Mouse (Mus musculus): ENCODE measurements around the gene Tln1.
"Not testable (repeated sequence)": the region's sequence is repeated elsewhere in the genome, so short reads cannot be mapped to it uniquely, and the experiment has no call there.

The Tln1 gene

GRCm38 (mm10) chr4:43578376-43579204 is 16.1 kb upstream of the Tln1 start, which contains the start of the genes Rgp1 and Gba2:
Gene Rgp1, plus strand, starts transcription at chr4:43578715.
Gene Gba2, minus strand, starts transcription at chr4:43578873.
- DNase-seq (ENCODE audit: low read depth, low spot score) = peak; percentile 96

DNA sequence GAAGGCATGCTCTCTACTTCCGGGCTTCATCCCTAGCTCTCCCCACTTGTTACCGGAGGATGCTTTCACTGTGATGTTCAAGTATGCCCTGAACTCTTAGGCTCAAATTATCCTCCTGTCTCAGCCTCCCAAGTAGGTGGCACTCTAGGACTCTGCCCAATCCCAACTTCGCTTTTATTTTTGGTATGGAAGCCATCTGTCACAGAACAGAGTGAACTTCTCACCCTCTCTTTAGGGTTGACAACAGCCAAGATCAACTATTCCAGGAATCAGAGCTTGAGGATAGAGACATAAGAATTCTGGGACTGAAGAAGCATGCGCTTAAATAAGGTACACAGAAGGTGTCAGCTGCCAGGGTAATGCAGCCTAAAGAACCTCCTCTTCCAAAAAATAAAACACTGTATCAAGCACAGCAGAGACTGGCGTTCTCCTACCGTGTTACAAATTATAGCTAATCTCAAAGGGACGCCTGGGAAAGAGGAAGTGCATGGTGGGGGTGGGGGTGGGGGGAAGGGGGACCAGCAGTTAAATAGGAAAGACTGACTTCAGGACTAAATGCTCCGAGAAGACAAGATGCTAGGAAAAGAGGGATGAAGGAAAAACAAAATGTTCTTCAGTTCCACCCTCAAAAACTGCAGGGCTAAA is 14.9 kb upstream of the Tln1 start:
- DNase-seq (ENCODE audit: low read depth, low spot score) = no peak

- peak; percentile 69 for DNase-seq (ENCODE audit: low read depth, low spot score)
Observed at GRCm38 (mm10) chr4:43575356-43575755, 12.9 kb upstream of the Tln1 start.

DNA sequence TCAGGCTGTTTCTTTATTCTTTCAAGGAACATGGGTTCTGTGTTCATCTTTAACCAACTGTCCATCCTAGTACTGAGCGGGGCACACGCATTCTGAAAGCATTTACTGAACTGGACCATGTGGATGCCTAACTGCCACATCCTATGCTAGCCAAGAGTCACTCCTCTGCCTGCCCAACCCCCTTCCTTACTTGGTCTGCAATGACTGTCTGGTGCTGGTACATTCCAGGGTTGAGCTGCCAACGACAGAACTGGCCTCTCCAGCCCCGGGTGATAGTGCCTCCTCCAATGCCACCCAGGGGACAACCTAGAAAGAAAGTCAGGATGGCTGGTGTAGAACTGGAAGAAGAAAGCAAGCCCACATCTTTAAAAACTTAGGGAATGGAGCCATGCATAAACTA is 11.1 kb upstream of the Tln1 start:
- DNase-seq (ENCODE audit: low read depth, low spot score) = no peak

GRCm38 (mm10) chr4:43571395-43572045 is 9.0 kb upstream of the Tln1 start:
- no peak for DNase-seq (ENCODE audit: low read depth, low spot score)

DNA sequence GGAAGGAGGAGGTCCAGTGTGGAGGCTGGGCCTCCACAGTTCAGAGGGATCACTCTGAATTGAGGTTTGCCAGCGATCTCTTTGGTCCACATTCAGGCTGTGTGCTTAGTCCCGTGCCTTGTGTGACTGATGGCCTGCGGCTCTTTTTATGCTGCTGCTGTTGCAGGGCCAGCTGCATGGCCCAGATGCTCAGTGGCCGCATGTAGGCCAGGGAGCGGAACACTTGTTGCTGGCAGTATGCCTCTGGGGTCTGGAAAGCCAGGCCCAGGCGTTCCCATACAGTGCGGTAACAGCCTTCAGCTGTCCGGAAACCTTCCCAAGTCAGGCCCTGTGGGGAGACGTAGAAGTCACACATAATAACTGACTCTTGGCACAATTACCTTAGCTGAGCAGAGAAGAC is 4.6 kb upstream of the Tln1 start:
- no peak for DNase-seq (ENCODE audit: low read depth, low spot score)

DNA sequence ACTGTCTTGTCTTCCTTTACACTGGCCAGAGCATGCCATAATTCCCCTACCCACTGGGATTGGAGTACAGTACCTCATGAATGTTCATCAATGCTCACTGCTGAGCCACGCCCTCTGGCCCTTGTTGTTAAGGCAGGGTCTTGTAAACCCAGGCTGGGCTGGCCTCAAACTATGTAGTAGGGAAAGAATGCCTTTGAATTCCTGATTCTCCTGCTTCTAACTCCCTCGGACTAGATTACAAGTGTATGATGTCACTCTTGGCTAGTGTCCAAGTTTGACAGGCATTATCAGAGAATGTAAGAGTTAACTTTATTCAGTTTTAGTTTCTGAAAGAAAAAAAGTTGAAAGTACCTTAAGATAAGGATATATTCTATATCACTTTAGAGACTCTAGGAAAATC is 1.7 kb upstream of the Tln1 start:
- peak; percentile 85 for DNase-seq (ENCODE audit: low read depth, low spot score)

DNA sequence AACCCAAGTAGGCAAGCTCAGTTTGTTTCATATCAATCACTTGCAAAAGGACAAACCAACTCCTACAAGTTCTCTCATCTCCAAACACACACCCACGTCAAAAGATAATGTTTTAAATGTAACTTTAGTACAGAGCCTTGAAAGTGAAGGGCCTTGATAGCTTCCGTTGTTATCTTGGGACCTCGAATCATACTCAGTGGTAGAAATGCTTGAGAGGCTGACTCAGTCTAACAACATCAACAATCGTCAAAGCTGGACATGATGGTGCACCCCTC is 1.0 kb upstream of the Tln1 start:
- DNase-seq (ENCODE audit: low read depth, low spot score) = no peak

GRCm38 (mm10) chr4:43562769-43563600 is 494 bp upstream of the Tln1 start:
- DNase-seq (ENCODE audit: low read depth, low spot score) = peak; percentile 62

DNA sequence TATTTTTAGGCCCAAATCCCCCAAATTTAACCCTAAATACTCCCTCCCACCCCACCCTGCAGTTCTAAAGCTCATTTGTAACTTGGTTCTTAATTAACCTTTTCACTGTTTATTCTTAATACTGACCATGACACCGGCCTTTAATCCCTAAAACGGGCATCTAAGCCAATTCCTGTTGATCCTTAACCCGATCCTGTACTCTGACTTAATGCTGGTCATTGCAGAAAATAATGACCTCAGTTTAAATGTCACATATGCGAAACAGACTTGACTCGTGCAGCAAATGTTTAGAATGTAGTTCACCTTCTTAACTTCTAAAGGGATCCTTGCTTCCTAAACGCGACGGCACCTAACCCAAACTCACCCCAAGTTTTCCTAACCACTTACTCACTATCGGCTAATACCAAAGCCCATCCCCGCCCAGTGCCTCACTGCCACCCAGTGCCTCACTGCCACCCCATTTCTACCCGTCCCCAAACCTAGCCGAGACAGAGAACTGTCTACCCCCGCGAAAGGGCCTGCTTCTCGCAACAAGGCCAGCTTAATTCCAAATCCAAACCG is 975 bp downstream of the Tln1 start:
- DNase-seq (ENCODE audit: low read depth, low spot score) = no peak

DNA sequence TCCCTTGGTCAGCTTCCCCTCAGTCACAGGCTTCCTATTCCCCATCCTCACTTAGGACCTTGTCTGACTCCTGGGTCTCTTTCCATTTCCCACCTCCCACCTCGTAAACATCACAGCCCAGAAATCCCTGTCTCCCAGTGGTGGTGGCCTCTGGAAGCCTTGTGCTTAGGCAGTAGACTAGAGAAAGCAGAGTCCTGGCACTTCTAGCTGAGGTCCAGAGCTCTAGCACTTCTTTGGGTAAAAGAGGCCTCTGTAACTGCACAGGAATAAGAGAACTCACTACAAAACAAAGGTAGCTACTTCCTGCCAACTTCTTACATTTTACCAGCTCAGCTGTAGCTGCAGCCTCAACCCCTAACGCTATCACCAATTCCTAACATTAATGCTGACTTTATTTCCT is 1.5 kb downstream of the Tln1 start:
- DNase-seq (ENCODE audit: low read depth, low spot score) = no peak

GRCm38 (mm10) chr4:43560243-43560611 is 2.3 kb downstream of the Tln1 start:
- DNase-seq (ENCODE audit: low read depth, low spot score) = no peak

DNA sequence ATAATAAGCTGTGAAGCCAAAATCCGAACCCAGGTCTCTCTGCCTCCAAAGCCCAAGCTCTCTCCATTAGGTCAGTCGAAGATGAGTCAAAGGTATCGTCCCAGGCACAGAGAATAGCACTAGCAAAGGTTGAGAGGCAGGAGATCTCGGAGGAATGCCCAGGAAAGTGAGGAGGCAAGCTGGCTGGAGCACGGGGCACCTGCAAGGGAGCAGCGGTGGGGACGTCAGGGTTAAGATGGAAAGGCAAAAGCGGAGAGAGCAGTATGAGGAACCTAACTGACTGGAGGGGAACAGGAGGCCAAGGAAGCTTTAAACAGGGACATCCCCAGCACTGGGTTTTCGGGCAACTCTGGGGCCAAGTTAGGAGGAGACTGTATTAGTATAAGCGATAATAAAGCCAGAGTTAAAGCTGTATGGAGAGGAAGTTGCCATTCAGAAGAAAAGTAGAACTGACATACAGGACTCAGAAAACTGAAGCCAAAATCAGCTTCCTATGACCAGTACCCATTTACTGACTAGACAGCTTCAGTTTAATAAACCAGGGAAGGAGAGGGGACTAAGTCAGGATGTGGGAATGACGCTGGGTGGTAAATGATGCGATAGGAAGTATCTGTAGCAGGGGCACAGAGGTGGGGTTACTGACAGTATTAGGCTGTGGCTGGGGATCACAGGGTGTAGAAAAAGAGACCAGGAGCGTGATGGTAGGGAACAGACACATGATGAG is 2.8 kb downstream of the Tln1 start:
- no peak for DNase-seq (ENCODE audit: low read depth, low spot score)

GRCm38 (mm10) chr4:43558631-43559356 is 3.7 kb downstream of the Tln1 start:
- DNase-seq (ENCODE audit: low read depth, low spot score) = peak; percentile 77

DNA sequence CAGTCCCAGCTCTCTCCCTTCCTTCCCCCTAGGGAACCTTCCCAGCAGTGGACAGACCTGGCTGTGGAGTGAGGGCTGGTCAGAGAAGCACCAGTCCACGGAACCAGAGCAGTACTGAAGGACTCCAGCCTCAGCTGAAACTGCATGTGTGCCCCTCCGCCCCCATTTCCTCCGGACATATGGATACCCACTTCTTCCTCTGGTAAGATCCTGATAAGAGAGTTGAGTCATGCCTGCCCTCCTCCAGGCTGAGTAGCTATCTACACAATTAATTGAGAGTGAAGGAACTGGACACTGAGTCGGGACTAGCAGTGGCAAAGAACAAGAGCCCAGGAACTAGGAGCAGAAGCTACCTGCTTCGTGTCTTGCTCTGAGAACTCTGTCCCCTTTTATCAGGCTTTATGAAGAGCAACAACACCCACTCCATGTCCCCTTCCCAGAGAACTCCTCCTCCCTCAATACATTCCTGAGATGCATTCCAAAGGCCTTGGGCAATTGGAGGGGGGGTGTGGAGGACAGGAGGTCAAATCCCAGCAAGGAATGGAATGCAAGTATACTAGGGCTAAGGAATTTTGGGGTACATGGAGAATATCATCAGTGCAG is 4.4 kb downstream of the Tln1 start:
- peak; percentile 88 for DNase-seq (ENCODE audit: low read depth, low spot score)

DNA sequence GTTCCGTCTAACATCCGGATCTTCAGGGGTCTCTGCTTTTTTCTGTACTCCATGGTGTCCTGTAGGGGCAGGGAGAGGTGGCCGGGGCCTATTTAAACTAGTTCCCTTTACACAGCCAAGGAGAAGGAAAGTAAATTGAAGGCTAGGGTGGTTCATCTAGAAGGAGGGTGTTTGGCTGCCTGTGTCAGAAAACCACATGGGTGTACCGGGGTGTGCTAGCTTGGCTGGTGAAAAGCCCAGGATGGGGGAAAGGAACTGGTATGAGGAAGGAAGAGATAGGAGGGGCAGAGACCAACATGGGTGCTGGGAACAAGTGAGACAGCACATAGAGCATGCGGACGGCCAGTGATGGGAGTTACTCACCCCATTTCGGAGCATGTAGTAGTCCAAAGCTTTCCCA is 6.6 kb downstream of the Tln1 start:
- DNase-seq (ENCODE audit: low read depth, low spot score) = no peak

DNA sequence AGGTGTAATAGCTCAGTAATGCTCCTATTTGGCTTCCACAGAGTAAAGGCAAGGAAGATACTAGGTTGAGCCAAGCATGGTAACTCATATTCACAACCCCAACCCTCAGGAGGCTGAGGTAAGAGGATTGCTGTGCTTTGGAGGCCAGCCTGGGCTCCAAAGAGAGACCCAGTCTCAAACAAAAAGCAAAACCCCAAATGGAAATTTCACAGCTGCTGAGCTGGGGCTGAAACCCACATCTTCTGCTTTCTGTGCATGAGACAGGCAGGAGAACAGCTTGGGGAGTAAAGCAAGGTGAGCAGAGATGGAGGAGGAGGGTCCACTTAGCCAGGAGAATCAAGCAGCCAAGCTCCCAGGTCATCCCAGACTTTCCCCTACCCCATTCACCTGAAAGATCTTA is 8.6 kb downstream of the Tln1 start:
- no peak for DNase-seq (ENCODE audit: low read depth, low spot score)

- DNase-seq (ENCODE audit: low read depth, low spot score) = no peak
Observed at GRCm38 (mm10) chr4:43552437-43552836, 10.1 kb downstream of the Tln1 start.

DNA sequence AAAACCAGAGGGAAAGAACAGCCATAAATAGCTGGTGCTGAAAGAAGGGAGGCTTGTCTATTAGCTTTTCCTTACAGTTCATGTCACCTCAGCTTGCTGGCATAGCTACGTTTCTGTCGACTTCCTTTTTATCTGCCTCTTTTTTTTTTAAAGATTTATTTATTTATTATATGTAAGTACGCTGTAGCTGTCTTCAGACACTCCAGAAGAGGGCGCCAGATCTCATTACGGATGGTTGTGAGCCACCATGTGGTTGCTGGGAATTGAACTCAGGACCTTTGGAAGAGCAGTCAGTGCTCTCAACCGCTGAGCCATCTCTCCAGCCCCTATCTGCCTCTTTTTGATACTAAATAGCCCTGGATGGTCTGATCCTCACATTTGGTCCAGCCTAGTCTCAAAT is 10.6 kb downstream of the Tln1 start:
- not testable (repeated sequence) for DNase-seq (ENCODE audit: low read depth, low spot score)

DNA sequence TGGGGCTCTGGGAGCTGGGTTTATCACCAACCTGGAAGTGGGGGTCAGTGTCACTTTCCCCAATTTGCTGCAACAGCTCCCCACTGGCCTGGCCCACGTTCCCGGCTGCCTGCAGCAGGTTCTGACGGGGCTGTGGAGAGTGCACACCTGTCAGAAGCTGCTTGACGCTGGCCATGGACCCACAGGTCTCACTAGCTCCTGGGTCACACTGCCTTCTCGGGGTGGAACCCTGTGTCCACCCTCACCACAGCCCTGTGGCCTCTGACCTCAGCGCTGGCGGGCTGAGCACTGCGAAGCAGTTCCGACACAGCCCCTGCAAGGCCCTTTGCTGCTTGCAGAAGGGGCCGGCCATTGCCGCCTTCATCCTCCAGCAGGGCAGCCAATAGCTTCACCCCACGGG is 13.4 kb downstream of the Tln1 start:
- DNase-seq (ENCODE audit: low read depth, low spot score) = no peak

Measured in ZHBTc4 (cell line).